Mouse (Mus musculus): Measurements from ENCODE around the gene Tmcc1. TPM values are rescaled to one million over a fixed set of nuclear protein-coding genes. Genes with fewer than 3 reads are reported as not detected.
A peak's percentile ranks its signal among the peaks of the same experiment; 100 is the strongest.
"Not testable (repeated sequence)": the region's sequence is repeated elsewhere in the genome, so short reads cannot be mapped to it uniquely, and the experiment has no call there.

The Tmcc1 gene
- 17.8 and 22.4 TPM in 2 replicates for polyA plus RNA-seq (2014; fragmentation: Nextera tagmentation; extraction: Ambion mirVana)

DNA sequence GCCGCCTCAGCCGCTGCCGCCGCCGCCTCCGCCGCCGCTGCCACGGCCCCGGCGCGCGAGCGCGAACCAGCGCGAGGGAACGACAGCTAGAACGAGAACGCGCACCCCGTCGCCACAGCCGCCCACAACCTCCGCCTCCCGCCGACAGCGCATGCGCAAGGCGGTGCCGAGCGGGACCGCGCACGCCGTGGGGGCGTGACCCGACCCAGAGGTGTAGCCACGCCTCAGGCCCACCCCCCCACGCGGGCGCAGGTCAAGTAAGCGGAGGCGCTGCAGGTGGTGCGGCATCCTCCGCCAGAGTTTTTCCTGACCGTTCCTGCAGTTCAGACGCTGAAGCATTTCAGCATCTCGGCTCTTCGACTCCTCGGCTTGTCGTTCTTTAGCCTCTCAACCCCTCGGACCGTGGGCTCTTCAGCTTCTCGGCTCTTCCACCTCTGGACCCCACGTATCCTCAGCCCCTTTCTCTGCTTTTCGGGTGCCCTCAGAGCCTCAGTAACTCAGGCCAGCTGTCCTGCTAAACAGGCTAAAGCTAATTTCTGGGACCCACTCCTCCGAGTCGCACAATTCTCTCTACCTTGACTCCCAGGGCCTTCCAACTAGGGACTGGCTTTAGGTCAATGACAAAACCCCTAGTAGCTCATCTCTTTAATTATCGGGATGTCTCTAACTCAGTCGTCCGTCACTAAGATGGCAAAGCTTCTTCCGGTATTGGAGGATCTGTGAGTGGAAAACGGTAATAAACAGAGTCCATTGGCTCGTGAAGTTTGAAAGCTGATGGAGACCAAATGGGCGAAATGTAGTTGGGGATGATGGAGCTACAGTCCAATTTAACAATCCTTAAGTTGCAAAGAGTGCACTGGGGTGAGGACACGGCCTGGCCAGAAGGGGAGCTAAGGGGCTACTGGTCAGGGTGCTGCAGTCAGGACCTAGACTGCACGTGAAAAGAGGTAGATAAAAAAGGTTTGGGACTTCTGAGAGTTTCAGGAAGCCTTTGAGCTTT lies at the start of gene Tmcc1:
Tmcc1 (minus strand) TSS at position 93 of the 1,000 bp plus-strand sequence.
- ATAC-seq (ENCODE audit: low FRiP score): peak; percentile 91
- WGBS: 1% methylated on average over 62 of the region's 68 CpGs
- Histone ChIP-seq H3K4me2 (replicated peaks) (peak within 1 kb of the TSS; percentile 96), H3K9ac (peak within 1 kb of the TSS; percentile 92), H3K4me3 (replicated peaks; ENCODE audit: low read length) (peak within 1 kb of the TSS; percentile 96), H3K4me1 (replicated peaks; ENCODE audit: control insufficient read depth, insufficient read depth, low read length) (peaks cover 32% of the 10 kb centered on the region), H3K27me3 (ENCODE audit: control insufficient read depth, insufficient read depth, low read length) (no peaks in the 10 kb centered on the region), H3K9me3 (ENCODE audit: control insufficient read depth, low read length) (no peaks in the 10 kb centered on the region), H3K36me3 (replicated peaks; ENCODE audit: control insufficient read depth, insufficient read depth) (no peaks in the 10 kb centered on the region), H3K27ac (peak within 1 kb of the TSS; percentile 86)
- DNase-seq (ENCODE audit: low spot score): peak; percentile 98

DNA sequence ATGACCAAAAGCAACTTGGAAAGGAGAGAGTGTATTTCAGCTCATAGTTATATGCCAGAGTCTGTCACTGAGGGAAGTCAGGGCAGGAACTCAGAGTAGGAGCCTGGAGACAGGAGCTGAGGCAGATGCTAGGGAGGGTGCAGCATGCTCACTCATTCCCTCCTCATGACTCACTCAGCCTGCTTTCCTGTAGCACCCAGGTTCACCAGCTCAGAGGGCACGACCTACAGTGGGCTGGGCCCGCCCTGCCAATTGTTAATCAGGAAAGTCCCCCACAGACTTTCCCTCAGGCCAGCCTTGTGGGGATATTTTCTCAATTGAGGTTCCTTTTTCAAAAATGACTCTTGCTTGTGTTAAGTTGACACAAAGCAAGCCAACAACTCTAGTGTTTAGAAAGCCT lies 47.1 kb upstream of the Tmcc1 start:
- Histone ChIP-seq H3K27ac (no peak overlapping the region), H3K27me3 (ENCODE audit: control insufficient read depth, insufficient read depth, low read length) (no peaks in the 10 kb centered on the region), H3K4me2 (replicated peaks) (no peak overlapping the region), H3K4me3 (replicated peaks; ENCODE audit: low read length) (no peak overlapping the region), H3K9me3 (ENCODE audit: control insufficient read depth, low read length) (no peaks in the 10 kb centered on the region), H3K36me3 (replicated peaks; ENCODE audit: control insufficient read depth, insufficient read depth) (peaks cover 83% of the 10 kb centered on the region), H3K4me1 (replicated peaks; ENCODE audit: control insufficient read depth, insufficient read depth, low read length) (no peaks in the 10 kb centered on the region), H3K9ac (no peak overlapping the region)
- WGBS: 85% methylated on average over 2 of the region's 2 CpGs
- DNase-seq (ENCODE audit: low spot score): no peak
- ATAC-seq (ENCODE audit: low FRiP score): no peak

DNA sequence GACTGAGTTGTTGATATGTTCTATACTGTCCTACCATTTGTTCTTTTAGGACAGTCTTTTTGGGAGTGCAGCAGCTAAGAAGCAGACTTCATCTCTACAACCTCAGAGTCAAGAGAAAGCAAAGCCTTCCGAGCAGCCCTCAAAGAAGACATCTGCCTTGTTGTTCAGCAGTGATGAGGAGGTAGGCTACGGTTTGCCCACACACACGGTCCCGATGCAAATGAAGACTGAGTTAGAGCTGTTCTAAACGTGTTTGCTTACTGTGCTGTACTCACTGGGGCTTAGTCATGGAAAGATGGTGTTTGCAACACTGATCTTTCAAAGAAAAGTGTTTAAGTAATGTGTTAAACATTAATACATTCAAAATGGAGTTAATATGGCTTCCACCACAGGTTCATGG lies 44.8 kb upstream of the Tmcc1 start:
- H3K27ac ChIP-seq: no peak overlapping the region
- H3K36me3 ChIP-seq (replicated peaks; ENCODE audit: control insufficient read depth, insufficient read depth): peaks cover 84% of the 10 kb centered on the region
- no peak overlapping the region for H3K9ac ChIP-seq
- DNase-seq (ENCODE audit: low spot score) (no peak), ATAC-seq (ENCODE audit: low FRiP score) (no peak)
- H3K4me3 ChIP-seq (replicated peaks; ENCODE audit: low read length): no peak overlapping the region
- no peak overlapping the region for H3K4me2 ChIP-seq (replicated peaks)
- H3K27me3 ChIP-seq (ENCODE audit: control insufficient read depth, insufficient read depth, low read length): no peaks in the 10 kb centered on the region
- H3K9me3 ChIP-seq (ENCODE audit: control insufficient read depth, low read length): no peaks in the 10 kb centered on the region
- 90% methylated on average over 5 of the region's 5 CpGs for WGBS
- H3K4me1 ChIP-seq (replicated peaks; ENCODE audit: control insufficient read depth, insufficient read depth, low read length): no peaks in the 10 kb centered on the region

DNA sequence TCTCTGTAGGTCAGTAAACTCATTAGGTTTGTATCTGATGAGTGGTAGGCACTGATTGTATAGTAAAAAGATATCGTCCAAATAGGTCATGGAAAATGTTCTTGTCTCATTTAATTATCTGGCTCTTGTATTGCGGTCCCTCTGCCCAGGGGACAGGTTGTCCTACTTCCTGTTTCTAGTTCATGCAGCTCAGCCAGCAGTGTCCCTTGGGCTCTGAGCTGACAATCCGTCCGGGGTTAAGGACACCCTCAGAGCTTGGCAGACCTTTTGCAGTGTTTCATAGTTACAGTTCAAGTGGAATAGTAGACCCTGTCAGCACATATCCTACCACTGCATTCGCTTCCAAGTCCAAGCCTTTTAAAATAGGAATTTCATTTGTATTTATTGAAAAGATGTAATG lies 42.0 kb upstream of the Tmcc1 start:
- WGBS: 90% methylated on average over 5 of the region's 5 CpGs
- no peak overlapping the region for H3K27ac ChIP-seq

DNA sequence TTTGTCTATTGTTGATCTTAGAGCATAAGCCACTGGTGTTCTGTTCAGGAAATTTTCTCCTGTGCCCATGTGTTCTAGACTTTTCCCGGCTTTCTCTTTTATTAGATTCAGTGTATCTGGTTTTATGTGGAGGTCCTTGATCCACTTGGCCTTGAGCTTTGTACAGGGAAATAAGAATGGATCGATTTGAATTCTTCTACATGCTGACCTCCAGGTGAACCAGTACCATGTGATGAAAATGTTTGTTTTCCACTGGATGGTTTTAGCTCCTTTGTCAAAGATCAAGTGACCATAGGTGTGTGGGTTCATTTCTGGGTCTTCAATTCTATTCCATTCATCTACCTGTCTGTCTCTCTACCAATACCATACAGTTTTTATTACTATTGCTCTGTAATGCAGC lies 41.5 kb upstream of the Tmcc1 start:
- not testable (repeated sequence) for H3K27ac ChIP-seq; H3K4me3 ChIP-seq (replicated peaks; ENCODE audit: low read length); H3K9me3 ChIP-seq (ENCODE audit: control insufficient read depth, low read length); H3K27me3 ChIP-seq (ENCODE audit: control insufficient read depth, insufficient read depth, low read length); H3K9ac ChIP-seq; H3K4me1 ChIP-seq (replicated peaks; ENCODE audit: control insufficient read depth, insufficient read depth, low read length); H3K4me2 ChIP-seq (replicated peaks); DNase-seq (ENCODE audit: low spot score); ATAC-seq (ENCODE audit: low FRiP score)
- WGBS: 100% methylated on average over 2 of the region's 2 CpGs
- H3K36me3 ChIP-seq (replicated peaks; ENCODE audit: control insufficient read depth, insufficient read depth): peaks cover 83% of the 10 kb centered on the region

More for the DNA sequence above, 42.0 kb upstream of the Tmcc1 start:
- peaks cover 84% of the 10 kb centered on the region for H3K36me3 ChIP-seq (replicated peaks; ENCODE audit: control insufficient read depth, insufficient read depth)
- H3K9ac ChIP-seq: no peak overlapping the region
- DNase-seq (ENCODE audit: low spot score) (no peak), ATAC-seq (ENCODE audit: low FRiP score) (no peak)
- no peaks in the 10 kb centered on the region for H3K4me1 ChIP-seq (replicated peaks; ENCODE audit: control insufficient read depth, insufficient read depth, low read length)
- no peak overlapping the region for H3K4me2 ChIP-seq (replicated peaks)
- H3K27me3 ChIP-seq (ENCODE audit: control insufficient read depth, insufficient read depth, low read length): no peaks in the 10 kb centered on the region
- H3K4me3 ChIP-seq (replicated peaks; ENCODE audit: low read length): no peak overlapping the region
- H3K9me3 ChIP-seq (ENCODE audit: control insufficient read depth, low read length): no peaks in the 10 kb centered on the region

DNA sequence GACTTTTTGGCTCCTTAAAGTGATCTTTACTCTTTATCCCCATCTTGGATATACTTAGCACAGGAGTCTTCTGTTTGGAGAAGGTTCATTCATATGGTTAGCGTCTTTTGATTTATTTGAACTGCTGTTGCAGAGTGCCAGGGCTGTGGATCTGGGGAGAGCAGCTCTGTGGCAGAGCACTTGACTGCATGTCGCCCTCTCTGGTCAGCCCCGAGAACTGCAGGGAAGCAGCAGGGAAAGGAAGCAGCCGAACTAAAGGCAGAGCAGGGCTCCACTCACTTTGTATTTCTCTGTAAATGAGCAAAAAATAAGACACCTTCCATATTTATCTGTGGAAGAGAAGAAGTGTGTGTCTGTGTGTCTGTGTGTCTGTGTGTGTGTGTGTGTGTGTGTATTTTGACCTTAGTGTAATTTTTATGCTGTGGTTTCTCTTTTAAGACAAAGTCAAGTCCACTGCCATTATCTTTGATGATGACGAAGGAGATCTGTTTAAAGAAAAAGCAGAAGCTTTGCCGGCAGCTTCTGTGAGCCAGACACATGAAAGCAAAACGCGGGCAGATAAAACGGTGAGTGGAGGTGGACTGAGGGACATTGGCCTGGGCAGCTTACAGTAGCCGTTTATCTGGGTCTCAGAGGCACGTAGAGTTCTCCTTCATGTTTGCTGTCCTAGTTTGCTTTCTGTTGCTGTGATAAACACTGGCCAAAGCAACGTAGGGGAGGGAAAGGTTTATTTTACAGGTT lies 35.7 kb upstream of the Tmcc1 start:
- no peak for ATAC-seq (ENCODE audit: low FRiP score)
- no peaks in the 10 kb centered on the region for H3K27me3 ChIP-seq (ENCODE audit: control insufficient read depth, insufficient read depth, low read length)
- 67% methylated on average over 12 of the region's 12 CpGs for WGBS

DNA sequence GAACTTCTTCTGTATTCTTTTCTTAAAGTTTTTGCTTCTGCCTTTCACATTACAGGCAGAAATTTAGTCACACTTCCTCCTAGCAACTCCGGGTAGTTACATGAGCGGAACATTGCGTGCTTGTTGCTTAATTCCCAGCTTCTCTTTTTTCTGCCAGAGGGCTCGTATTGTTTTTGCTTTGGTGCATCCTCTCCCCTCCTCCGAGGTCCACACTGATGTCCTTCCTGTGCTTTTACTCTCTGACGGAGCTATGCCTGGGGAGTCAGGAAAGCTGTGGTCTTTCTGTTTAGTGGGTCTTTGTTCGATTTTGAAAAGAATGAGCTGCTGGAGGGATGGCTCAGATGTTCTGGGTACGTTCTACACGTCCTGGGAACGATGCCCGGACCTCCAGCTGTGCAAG lies 34.5 kb upstream of the Tmcc1 start:
- Histone ChIP-seq H3K4me3 (replicated peaks; ENCODE audit: low read length) (no peak overlapping the region), H3K36me3 (replicated peaks; ENCODE audit: control insufficient read depth, insufficient read depth) (peaks cover 90% of the 10 kb centered on the region), H3K9ac (no peak overlapping the region), H3K9me3 (ENCODE audit: control insufficient read depth, low read length) (no peaks in the 10 kb centered on the region), H3K4me2 (replicated peaks) (no peak overlapping the region), H3K4me1 (replicated peaks; ENCODE audit: control insufficient read depth, insufficient read depth, low read length) (no peaks in the 10 kb centered on the region), H3K27ac (no peak overlapping the region), H3K27me3 (ENCODE audit: control insufficient read depth, insufficient read depth, low read length) (no peaks in the 10 kb centered on the region)
- no peak for DNase-seq (ENCODE audit: low spot score)
- ATAC-seq (ENCODE audit: low FRiP score): no peak
- whole genome bisulfite sequencing: 66% methylated on average over 11 of the region's 11 CpGs

More for the DNA sequence above, 35.7 kb upstream of the Tmcc1 start:
- Histone ChIP-seq H3K27ac (no peak overlapping the region), H3K4me3 (replicated peaks; ENCODE audit: low read length) (no peak overlapping the region), H3K9ac (no peak overlapping the region), H3K36me3 (replicated peaks; ENCODE audit: control insufficient read depth, insufficient read depth) (peaks cover 91% of the 10 kb centered on the region), H3K4me1 (replicated peaks; ENCODE audit: control insufficient read depth, insufficient read depth, low read length) (no peaks in the 10 kb centered on the region), H3K9me3 (ENCODE audit: control insufficient read depth, low read length) (no peaks in the 10 kb centered on the region), H3K4me2 (replicated peaks) (no peak overlapping the region)
- DNase-seq (ENCODE audit: low spot score): peak; percentile 77

DNA sequence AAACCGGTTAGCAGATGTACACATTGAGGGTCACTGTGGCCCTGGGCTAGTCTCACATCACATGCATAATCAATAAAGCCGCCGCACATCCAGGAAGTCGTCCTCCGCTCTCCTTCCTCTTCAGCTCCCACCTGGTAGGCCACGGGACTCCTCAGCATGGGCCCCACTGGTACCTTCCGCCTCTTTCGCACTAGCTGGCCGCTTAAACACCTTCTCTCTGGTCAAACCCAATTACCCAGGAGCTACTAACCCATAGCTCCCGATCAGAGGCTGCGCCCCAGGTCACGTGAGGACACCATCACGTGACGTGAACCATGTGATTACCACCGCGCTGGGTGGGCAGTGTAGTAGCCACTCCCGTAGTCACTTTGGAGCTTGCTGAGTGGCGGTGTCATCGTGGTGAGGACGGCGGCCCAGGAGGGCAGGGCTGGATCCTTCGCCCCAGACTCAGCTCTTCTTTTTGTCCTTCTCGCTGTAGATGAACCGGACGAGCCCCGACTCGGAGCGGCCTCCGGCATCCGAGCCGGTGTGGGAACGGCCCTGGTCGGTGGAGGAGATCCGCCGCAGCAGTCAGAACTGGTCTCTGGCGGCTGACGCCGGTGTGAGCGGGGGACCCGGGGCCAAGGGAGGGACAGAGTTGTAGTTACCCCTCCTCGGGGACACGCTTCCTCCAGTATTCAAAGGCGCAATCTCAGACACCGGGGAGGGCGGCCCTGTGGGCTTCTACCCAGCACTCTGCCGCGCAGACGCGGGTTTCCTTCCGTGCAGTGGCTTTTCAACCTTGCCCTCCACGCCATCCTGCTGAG lies 14.6 kb upstream of the Tmcc1 start, which contains the start of gene Washc2:
Washc2 (plus strand) TSS at position 310 of the 806 bp plus-strand sequence.
- H3K4me2 ChIP-seq (replicated peaks): peak within 1 kb of the TSS; percentile 90
- H3K4me3 ChIP-seq (replicated peaks; ENCODE audit: low read length): peak within 1 kb of the TSS; percentile 93
- H3K9me3 ChIP-seq (ENCODE audit: control insufficient read depth, low read length): no peaks in the 10 kb centered on the region
- H3K9ac ChIP-seq: peak within 1 kb of the TSS; percentile 86
- WGBS: under 1% methylated on average over 50 of the region's 51 CpGs
- ATAC-seq (ENCODE audit: low FRiP score) (peak; percentile 98), DNase-seq (ENCODE audit: low spot score) (peak; percentile 97)
- no peaks in the 10 kb centered on the region for H3K27me3 ChIP-seq (ENCODE audit: control insufficient read depth, insufficient read depth, low read length)
- H3K27ac ChIP-seq: peak within 1 kb of the TSS; percentile 84
- H3K4me1 ChIP-seq (replicated peaks; ENCODE audit: control insufficient read depth, insufficient read depth, low read length): peaks cover 20% of the 10 kb centered on the region
- peaks cover 29% of the 10 kb centered on the region for H3K36me3 ChIP-seq (replicated peaks; ENCODE audit: control insufficient read depth, insufficient read depth)
